Mouse (Mus musculus) fibroblast of lung, adult 2 months (primary cell): Measurements from ENCODE around the gene Gng7.
A peak's percentile ranks its signal among the peaks of the same experiment; 100 is the strongest.
"Not testable (repeated sequence)": the region's sequence is repeated elsewhere in the genome, so short reads cannot be mapped to it uniquely, and the experiment has no call there.

Source experiments
- DNase-seq: peaks from one replicate; pipeline ENCODE4 v3.0.0-alpha.2; 2011; ENCODE audit warnings: low read depth

Gng7 gene

GRCm38 (mm10) chr10:80995091-80995632, 19.6 kb downstream of the Gng7 start:
- no peak for DNase-seq

- no peak for DNase-seq
Observed at GRCm38 (mm10) chr10:80994621-80995020, 20.1 kb downstream of the Gng7 start.

- DNase-seq, result no peak
Observed at GRCm38 (mm10) chr10:80993276-80993675, 21.5 kb downstream of the Gng7 start.

GRCm38 (mm10) chr10:80991945-80992344, 22.8 kb downstream of the Gng7 start:
- no peak for DNase-seq

GRCm38 (mm10) chr10:80991007-80991406, 23.7 kb downstream of the Gng7 start:
- DNase-seq, result no peak

DNA sequence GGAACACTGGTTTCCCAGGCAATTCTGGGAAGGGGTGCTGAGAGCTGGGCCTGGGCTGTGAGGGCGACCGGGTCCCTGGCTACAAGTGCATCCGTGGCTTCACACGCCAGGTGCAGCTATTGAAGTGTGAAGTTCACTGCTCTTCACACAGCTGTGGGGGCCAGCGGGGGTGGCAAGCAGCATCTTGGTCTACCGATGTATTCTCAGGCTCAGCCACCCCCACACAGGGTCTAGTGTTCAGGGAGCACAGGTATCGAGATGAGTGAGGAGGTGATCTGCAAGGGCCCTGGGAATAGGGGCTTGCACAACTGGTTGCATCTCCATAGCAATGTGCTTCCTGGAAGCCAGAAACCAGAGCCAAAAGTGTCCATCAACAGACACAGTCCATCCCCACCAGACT, 24.3 kb downstream of the Gng7 start:
- no peak for DNase-seq

GRCm38 (mm10) chr10:80989854-80990253, 24.9 kb downstream of the Gng7 start:
- not testable (repeated sequence) for DNase-seq

DNA sequence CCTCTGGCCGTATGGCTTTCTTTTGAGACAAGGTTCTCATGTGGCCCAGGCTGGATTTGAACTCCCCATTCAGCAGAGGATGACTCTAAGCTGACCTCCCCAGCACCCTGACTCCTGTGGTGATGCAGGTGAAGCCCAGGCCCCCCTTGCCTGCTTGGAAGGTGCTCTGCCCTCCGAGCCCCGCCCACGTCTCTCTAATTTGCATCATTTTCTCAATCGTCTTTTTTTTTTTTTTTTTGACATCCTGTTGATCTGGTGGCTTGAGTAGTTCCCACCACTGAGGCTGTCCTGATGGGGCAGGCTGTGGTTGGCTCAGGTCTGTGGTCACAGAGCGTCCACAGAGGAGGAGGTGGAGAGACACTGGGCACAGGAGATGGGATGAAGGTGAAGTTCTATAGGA, 25.3 kb downstream of the Gng7 start:
- no peak for DNase-seq

- peak; percentile 92 for DNase-seq
Observed at GRCm38 (mm10) chr10:80987709-80988441, 26.9 kb downstream of the Gng7 start.

DNA sequence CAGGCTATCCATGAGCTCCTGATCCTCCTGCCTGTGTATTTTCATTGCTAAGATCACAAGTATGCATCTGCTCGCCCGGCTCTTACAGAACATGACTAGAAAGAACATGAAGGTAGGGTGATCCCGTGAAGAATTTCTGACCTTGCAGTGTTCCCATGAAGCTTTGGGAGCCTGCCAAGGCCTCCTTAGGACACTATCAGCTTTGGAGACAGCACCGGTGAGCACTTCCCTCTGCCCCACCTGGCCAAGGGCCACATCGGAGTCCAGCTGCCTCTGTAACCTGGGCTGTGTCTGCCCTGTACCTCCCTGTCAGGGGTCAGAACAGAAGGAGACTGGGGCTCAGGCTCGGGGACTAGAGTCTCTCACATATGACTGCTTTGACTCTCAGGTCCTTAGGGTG, 28.0 kb downstream of the Gng7 start:
- no peak for DNase-seq

- no peak for DNase-seq
Observed at GRCm38 (mm10) chr10:80985970-80986701, 28.6 kb downstream of the Gng7 start.

DNA sequence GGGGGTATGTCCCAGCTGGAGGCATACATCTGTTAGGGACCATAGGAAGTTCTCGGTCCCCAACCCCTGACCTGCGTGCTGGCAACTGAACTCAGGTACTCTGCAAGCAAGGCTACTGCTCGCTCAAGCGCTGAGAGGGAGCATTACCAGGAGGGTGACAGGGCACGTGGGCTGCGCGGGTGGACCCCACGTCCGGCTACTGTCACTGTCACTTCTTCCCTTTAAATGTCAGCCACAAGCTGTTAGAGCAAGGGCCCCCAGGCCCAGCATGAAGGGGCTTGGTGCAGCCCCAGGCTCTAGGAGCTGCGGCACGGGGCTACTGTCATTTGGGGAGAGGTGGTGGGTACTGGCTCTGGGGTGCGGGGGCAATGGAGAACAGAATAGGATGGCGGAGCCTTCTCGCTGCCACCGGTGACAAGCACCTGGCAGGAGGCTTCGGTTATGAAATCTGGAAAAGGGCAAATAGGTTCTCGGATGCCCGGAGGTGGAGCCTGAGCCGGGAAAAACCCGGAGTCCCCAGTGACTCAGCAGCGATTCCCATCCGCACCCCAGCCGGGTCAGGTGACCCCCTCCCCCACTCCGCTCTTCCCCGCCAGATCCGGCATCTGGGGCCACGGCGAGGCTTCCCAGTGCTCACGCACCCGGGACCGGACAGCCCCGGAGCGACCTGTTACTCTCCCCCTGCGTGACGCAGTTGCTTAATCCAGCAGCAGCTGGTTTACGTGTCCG, 29.3 kb downstream of the Gng7 start:
- peak; percentile 56 for DNase-seq

DNA sequence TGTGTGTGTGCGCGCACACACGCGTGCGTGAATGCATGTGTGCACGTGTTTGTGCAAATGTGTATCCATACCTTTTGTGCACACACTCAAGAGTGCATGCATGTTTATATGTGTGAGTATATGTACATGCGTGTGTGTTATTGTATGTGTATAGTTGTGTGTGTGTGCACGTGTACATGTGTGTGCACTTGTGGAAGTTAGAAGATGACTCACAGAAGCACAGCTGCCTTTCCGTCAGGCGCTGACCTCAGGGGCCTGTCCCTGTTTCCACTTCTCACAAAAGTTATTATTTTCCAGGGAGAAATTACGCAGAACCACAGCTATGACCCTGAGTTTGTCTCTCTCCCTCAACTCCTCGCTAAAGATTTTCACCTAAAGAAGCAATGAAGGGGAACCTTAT, 30.5 kb downstream of the Gng7 start:
- no peak for DNase-seq

- DNase-seq, result no peak
Observed at GRCm38 (mm10) chr10:80982381-80982780, 32.4 kb downstream of the Gng7 start.

- no peak for DNase-seq
Observed at GRCm38 (mm10) chr10:80981564-80982112, 33.1 kb downstream of the Gng7 start.

DNA sequence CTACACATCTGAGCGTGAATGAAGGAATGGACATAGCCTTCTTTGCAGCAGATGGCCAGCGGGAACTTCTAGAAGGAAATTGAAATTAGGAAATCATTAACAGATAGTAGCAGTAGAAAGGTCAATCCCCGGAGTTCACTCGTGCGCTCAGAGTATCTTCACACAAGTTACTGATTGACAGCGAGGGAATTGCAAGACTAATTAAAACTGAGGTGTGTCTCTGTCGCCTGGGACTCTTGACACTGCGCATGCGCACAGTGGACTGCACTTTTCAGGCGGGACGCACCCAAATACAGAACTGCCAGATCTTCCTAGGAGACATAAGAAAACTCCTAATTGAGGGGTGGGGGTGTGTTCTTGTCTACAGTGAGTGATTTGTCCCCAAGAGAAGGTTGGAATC, 39.3 kb downstream of the Gng7 start:
- no peak for DNase-seq

- DNase-seq, result no peak
Observed at GRCm38 (mm10) chr10:80973722-80974121, 41.0 kb downstream of the Gng7 start.

DNA sequence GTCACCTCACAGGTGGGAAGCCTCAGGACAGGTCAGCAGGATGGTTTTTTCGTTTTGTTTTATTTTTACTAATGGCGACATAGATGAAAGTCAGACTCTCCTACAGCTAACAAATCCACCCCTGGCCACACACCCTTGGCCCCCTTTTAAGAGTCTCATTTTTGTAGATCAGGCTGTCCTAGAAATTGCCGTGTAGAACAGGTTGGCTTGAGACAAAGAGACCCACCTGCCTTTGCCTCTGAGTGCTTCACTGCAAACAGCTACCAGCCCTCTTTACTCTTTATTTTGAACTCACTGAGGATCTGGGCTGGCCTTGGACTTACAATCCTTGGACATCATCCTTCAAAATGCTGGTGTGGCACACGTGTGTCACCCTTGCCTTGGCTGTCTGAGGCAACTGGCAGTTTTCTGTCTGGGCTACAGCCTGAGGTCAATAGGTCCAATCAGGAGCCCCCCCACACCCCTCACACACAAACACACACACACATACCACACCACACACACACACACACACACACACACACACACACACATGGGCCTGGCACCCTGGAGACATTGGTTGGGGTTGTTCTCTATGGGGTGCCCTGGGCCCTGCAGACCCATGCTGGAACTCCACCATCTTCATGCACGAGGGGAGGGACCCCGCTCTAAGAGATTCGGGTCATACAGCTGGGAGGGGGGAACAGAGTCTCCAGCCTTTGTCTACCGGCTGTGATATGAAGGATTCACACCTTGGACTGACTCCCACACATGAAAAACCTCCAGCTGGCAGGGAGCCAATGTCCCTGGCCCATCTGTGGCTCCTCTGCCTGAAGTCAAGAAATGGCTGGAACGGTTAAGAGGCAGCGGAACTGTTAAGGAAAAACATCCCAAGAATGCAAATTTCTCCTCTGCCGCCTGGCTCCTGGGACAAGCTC, 42.4 kb downstream of the Gng7 start:
- no peak for DNase-seq

- no peak for DNase-seq
Observed at GRCm38 (mm10) chr10:80971533-80971932, 43.2 kb downstream of the Gng7 start.

DNA sequence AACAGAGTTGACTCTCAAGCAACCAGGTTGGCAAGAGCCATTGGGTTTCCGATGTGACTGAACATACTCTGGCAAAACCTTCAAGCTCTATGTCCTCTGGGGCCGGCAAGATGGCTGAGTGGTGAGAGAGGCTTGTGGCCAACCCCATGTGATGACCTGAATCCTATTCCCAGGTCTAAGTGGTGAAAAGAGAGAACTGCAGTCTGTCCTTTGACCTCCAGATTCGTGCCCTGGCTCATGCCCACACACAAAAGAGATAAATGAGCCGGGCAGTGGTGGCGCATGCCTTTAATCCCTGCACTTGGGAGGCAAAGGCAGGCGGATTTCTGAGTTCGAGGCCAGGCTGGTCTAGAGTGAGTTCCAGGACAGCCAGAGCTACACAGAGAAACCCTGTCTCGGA, 44.6 kb downstream of the Gng7 start:
- no peak for DNase-seq

DNA sequence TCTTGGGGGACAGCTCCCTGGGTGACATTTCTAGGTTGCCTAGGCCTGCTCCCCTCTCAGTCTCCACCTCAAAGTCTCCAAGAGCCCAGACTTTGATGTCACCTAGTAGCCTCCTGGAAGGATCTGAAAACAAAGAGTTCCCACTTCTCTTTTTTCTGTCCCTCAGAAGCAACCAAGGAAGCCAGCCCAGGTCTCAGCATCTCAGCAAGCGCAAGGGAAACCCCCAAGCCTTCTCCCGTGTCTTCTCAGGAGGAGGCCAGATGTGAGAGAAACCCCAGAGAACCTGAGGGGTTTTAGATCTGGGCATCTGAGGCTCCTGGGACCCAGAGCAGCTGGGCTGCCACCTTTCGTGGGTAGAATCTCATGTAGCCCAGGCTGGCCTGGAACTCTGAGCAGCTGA, 45.4 kb downstream of the Gng7 start:
- DNase-seq, result no peak
